ENCODE assay signal across 23 mouse cellular contexts in genomic region chr8:37239354-37239753, GRCm38 (mm10).
"Had no signal": no experiment of that assay in that cellular context is flagged by ENCODE, and none has a peak within 500 bp of the region (broad histone marks: within the 10 kb centered on the region; RNA-seq: fewer than 3 reads in every experiment).

No protein-coding gene starts in this region.

- DNase-seq: kidney, adult 11 months; kidney, adult 8-10 months; kidney, postnatal 10 days; kidney, postnatal 36 days; left cerebral cortex, postnatal 4 days; liver, postnatal 0 days; lung, embryonic 14.5 days; retina, postnatal 1 day; right cerebral cortex, postnatal 25 days; spleen, adult 18-20 months; thymus, adult 18-20 months; thymus, postnatal 36 days had no signal

- H3K4me3 ChIP-seq: intestine, embryonic 15.5 days; kidney, embryonic 15.5 days; limb, embryonic 12.5 days; limb, embryonic 15.5 days; midbrain, embryonic 12.5 days; midbrain, embryonic 15.5 days; neural tube, embryonic 12.5 days; neural tube, embryonic 15.5 days; stomach, embryonic 15.5 days had no signal

- H3K27ac ChIP-seq: intestine, embryonic 15.5 days; kidney, embryonic 15.5 days; limb, embryonic 12.5 days; limb, embryonic 15.5 days; liver, embryonic 14.5 days; macrophage; midbrain, embryonic 12.5 days; midbrain, embryonic 15.5 days; neural tube, embryonic 12.5 days; neural tube, embryonic 15.5 days; stomach, embryonic 15.5 days had no signal
